Mouse (Mus musculus) testis, adult 2 months (tissue): ENCODE measurements around the gene Npas4. TPM values are rescaled to one million over a fixed set of nuclear protein-coding genes. Genes with fewer than 3 reads are reported as not detected.

Experiments
- H3K27ac ChIP-seq: fragments of 200-500 bp; 2 replicates; pipeline ENCODE4 v1.5.1; 2012; ENCODE audit warnings: low read depth, low read length; ENCODE audit not compliant: control insufficient read depth, insufficient read depth
- H3K27me3 ChIP-seq: fragments of 200-500 bp; 2 replicates; pipeline ENCODE4 v1.6.1; 2012; ENCODE audit warnings: mild to moderate bottlenecking, low read length, moderate library complexity; ENCODE audit not compliant: control insufficient read depth, insufficient read depth
- H3K36me3 ChIP-seq: fragments of 200-500 bp; 2 replicates; pipeline ENCODE4 v1.6.1; 2012; ENCODE audit warnings: mild to moderate bottlenecking, low read length; ENCODE audit not compliant: control insufficient read depth, insufficient read depth
- H3K4me1 ChIP-seq: fragments of 200-500 bp; 2 replicates; pipeline ENCODE4 v1.6.1; 2012; ENCODE audit warnings: low read length; ENCODE audit not compliant: control insufficient read depth, insufficient read depth
- H3K4me3 ChIP-seq: fragments of 200-500 bp; 2 replicates; pipeline ENCODE4 v1.5.1; 2012; ENCODE audit warnings: low read depth, mild to moderate bottlenecking, low read length, moderate library complexity, mixed read lengths; ENCODE audit not compliant: control insufficient read depth
- CTCF ChIP-seq: fragments of 200-500 bp; IDR thresholded peaks from 2 replicates; pipeline ENCODE4 v1.5.1; 2012; ENCODE audit warnings: low read depth, mild to moderate bottlenecking, inconsistent platforms, low read length, moderate library complexity; ENCODE audit not compliant: control insufficient read depth, insufficient read depth, insufficient replicate concordance
- POLR2A ChIP-seq: fragments of 200-500 bp; IDR thresholded peaks from 2 replicates; pipeline ENCODE4 v1.6.1; 2012; ENCODE audit warnings: low read depth, mild to moderate bottlenecking, inconsistent platforms, low read length, moderate library complexity; ENCODE audit not compliant: control insufficient read depth
- polyA plus RNA-seq: library from polyadenylated mRNA; depleted of rRNA; stranded (reverse); fragments of >200 nt; gene quantifications from 2 replicates; pipeline ENCODE4 v1.2.3, GENCODE M21; 2012

Gene Npas4
- polyA plus RNA-seq, 1 experiment: 1.4 TPM

DNA sequence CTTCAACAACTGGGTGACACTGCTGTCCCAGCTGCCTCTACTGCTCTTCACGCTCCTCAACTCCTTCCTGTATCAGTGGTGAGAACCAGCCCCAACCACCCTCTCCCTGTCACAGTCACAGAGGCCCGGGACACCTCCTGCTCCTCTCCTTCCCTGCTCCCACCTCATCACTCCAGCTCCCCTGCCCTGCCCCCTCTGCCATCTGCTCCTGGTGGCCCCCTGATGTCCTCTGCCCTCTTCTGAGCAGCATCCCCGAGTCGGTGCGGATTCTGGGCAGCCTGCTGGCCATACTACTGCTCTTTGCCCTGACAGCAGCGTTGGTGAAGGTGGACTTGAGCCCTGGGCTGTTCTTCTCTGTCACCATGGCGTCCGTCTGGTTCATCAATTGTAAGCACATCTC is 36.0 kb upstream of the Npas4 start:
- Histone ChIP-seq H3K27me3 (no peaks in the 10 kb centered on the region), H3K36me3 (no peaks in the 10 kb centered on the region), H3K27ac (no peak overlapping the region), H3K4me1 (peaks cover 10% of the 10 kb centered on the region), H3K4me3 (no peak overlapping the region)
- no peak for TF ChIP-seq POLR2A
- TF ChIP-seq CTCF: no peak

GRCm38 (mm10) chr19:5023621-5024479 is 33.7 kb upstream of the Npas4 start, which contains the start of gene Slc29a2:
TSS of gene Slc29a2 (plus strand) at chr19:5023860.
- Histone ChIP-seq H3K27ac (no peak within 1 kb of the TSS), H3K36me3 (no peaks in the 10 kb centered on the region), H3K4me1 (peaks cover 10% of the 10 kb centered on the region), H3K4me3 (peak within 1 kb of the TSS; percentile 86), H3K27me3 (no peaks in the 10 kb centered on the region)
- peak; percentile 43 for TF ChIP-seq POLR2A
- no peak for TF ChIP-seq CTCF

DNA sequence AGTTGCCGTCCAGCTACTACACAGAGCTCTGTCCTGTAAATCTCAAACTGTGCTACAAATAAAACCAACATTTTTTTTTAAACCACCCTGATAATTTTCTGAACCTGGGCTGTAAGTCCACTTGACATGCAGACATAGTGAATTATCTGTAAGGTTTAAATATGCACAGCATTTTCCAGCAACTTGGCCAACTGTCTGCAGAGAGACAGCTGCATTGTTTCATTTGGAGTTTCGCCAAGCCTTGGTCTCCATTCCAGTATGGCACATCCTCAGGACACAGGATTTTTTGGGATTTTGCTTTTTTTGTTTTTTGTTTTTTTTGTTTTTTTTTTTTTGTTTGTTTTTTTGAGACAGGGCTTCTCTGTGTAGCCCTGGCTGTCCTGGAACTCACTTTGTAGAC is 31.3 kb upstream of the Npas4 start:
- H3K36me3 ChIP-seq: no peaks in the 10 kb centered on the region
- TF ChIP-seq CTCF (no peak), POLR2A (no peak)
- H3K4me3 ChIP-seq: no peak overlapping the region
- H3K27ac ChIP-seq: no peak overlapping the region
- H3K4me1 ChIP-seq: peaks cover 15% of the 10 kb centered on the region
- no peaks in the 10 kb centered on the region for H3K27me3 ChIP-seq

DNA sequence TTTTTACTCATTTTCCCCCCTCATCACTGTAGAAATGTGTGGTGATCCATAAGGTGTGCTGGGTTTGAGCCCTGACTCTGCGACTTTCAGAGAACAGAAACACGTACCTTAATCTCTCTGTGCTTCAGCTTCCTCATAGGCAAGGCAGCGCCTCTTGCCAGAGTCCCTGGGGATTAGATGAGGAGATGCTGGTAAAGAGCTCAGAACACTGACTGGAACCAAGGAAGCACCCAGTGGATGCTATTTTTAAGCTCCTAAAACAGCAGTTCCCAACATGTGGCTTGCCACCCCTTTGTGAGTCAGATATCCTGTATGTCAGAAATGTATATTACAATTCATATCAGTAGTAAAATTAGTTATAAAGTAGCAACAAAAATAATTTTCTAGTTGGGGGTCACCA is 28.1 kb upstream of the Npas4 start:
- H3K27ac ChIP-seq: no peak overlapping the region
- no peaks in the 10 kb centered on the region for H3K36me3 ChIP-seq
- TF ChIP-seq POLR2A (no peak), CTCF (no peak)
- no peaks in the 10 kb centered on the region for H3K27me3 ChIP-seq
- no peak overlapping the region for H3K4me3 ChIP-seq
- peaks cover 10% of the 10 kb centered on the region for H3K4me1 ChIP-seq

- Histone ChIP-seq H3K27me3 (no peaks in the 10 kb centered on the region), H3K4me1 (peaks cover 10% of the 10 kb centered on the region), H3K36me3 (no peaks in the 10 kb centered on the region), H3K4me3 (no peak overlapping the region), H3K27ac (no peak overlapping the region)
- TF ChIP-seq CTCF (no peak), POLR2A (no peak)
Observed at GRCm38 (mm10) chr19:5017611-5018010, 27.5 kb upstream of the Npas4 start.

DNA sequence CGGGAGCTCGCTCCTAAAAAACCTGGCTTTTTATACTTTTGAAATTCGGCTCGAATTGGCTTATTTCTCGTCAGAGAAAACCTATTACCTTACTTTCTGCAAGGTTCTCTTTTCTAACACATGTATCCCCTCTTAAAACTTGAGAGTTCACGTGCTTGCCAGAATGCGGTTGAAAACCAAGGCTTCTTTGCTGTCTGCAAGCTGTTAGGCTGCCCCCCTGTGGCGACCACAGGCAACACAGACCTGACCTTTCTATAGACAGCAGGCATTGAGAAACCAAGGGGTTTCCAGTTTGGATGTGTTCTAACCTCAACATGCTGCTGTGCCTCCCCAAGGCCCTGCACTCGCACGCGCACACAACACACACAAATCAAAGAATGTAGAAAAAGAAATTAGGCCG is 26.7 kb upstream of the Npas4 start:
- peak; percentile 76; the same call in 1 of the 2 replicates for TF ChIP-seq CTCF
- TF ChIP-seq POLR2A: no peak
- no peak overlapping the region for H3K4me3 ChIP-seq
- H3K4me1 ChIP-seq: peaks cover 10% of the 10 kb centered on the region
- no peaks in the 10 kb centered on the region for H3K36me3 ChIP-seq
- no peak overlapping the region for H3K27ac ChIP-seq
- H3K27me3 ChIP-seq: no peaks in the 10 kb centered on the region

DNA sequence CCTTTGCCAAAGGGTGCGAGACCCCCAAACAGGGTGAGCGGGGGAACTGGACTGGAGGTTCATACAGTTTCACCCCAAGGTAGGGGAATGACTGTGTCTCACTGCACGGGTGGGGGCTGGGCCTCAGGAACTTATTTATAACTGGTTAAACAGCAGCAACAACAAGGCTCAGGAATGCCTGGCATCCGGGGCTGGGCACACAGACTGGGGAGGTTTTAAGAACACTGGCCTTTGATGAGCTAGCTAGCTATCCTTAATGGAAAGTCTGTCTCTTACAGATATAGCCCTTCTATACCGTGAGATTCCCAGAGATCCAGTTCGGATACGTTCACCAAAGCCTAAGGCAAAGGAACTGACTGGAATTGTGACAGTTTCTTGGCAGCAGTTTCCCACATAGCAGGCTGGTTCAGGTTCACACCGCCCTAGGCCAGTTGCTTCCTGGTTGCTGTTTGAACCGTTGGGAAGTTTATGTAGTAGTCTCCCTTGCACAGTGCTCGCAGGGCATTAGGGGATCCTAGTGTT is 26.2 kb upstream of the Npas4 start:
- Histone ChIP-seq H3K27me3 (no peaks in the 10 kb centered on the region), H3K36me3 (no peaks in the 10 kb centered on the region), H3K4me1 (peaks cover 10% of the 10 kb centered on the region), H3K27ac (no peak overlapping the region), H3K4me3 (no peak overlapping the region)
- TF ChIP-seq POLR2A (no peak), CTCF (no peak)
